Mouse (Mus musculus): ENCODE data around the gene Mgrn1. TPM values are rescaled to one million over a fixed set of nuclear protein-coding genes. Genes with fewer than 3 reads are reported as not detected.
A peak's percentile ranks its signal among the peaks of the same experiment; 100 is the strongest.

The Mgrn1 gene
- 100 to 1,000 TPM; 198 to 203 TPM for total RNA-seq (2021)
- long read RNA-seq, experiment 1, transcript Mgrn1-201 (16 exons, 3,095 nt), result minor isoform, 19 of 196 reads
- long read RNA-seq, experiment 1, transcript Mgrn1-202 (17 exons, 3,138 nt), result major isoform, 96 of 196 reads
- long read RNA-seq, experiment 1, transcript Mgrn1-203 (17 exons, 2,250 nt), result minor isoform, 6 of 196 reads
- long read RNA-seq, experiment 1, partial matches to known transcripts, result 18 of 196 reads
- long read RNA-seq, experiment 1, other reads (novel, unspliced or antisense), result 57 of 196 reads
- long read RNA-seq, experiment 2, transcript Mgrn1-203 (17 exons, 2,250 nt), result minor isoform, 10 of 193 reads
- long read RNA-seq, experiment 2, transcript Mgrn1-201 (16 exons, 3,095 nt), result minor isoform, 39 of 193 reads
- long read RNA-seq, experiment 2, transcript Mgrn1-202 (17 exons, 3,138 nt), result major isoform, 75 of 193 reads
- long read RNA-seq, experiment 2, partial matches to known transcripts, result 16 of 193 reads
- long read RNA-seq, experiment 2, other reads (novel, unspliced or antisense), result 52 of 193 reads

DNA sequence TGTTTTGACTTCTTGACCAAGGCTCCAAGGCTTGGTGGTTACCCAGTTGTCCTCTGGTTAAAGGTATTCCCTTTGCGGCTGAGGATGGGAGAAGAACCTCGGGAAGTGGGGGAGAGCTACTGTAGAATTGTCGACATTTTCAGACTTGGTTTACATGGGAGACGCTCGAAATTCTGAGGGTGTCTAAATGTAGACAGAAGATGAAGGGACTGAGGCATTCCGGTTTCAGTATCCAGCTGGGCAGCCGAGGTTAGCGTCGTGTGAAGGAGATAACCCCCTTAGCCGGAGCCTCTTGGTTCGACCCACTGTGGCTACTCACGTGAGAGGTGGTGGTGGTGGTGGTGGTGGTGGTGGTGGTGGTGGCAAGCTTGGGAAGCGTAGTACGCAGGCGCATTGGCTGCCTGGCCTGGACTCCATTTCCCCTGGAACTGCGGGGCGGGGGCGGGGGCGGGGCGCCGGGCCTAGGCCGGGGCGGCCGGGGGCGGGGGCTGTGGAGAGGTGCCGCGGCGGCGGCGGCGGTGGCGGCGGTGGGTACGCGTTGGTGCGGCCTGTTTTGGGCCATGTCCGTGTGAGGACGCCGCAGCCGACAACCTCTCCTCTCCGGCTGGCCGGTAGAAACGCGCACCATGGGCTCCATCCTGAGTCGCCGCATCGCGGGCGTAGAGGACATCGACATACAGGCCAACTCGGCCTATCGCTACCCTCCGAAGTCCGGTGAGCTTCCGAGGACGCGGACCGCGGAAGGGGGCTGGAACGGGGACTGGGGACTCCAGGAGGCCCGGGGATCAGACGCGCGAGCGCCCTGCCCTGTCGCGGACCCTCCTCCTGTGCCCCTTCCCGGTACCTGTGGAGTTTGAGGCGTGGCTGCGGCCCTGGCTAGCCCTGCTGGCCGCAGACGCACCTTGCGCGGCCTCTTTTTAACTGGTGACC lies at the start of gene Mgrn1:
Gene Mgrn1, plus strand, starts transcription at position 490 of the 930 bp plus-strand sequence.
- DNase-seq (ENCODE audit: low spot score in 2 of 2), result peak; percentile 86 to 93
- intact Hi-C loops (cut with DNase I), result no loop called here

DNA sequence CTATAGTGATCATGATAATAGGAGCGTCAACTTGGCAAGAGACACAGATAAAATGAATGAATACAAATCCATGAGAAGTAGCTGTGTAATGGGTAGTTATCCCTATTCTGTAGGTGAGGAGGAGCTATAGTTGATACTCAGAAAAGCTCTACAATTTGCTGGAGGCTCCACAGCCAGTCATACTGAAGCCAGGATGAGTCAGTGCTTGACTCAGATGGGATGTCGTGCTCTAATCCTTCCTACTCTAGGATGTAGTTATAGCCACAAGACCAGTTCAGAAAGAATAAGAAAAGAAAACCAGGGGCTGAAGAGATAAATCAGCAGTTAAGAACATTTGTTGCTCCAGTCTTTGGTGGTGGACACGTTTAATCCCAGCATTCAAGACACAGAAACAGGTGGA lies 48.4 kb upstream of the Mgrn1 start:
- no peak for DNase-seq (ENCODE audit: low spot score in 2 of 2)
- intact Hi-C loops (cut with DNase I), result no loop called here

DNA sequence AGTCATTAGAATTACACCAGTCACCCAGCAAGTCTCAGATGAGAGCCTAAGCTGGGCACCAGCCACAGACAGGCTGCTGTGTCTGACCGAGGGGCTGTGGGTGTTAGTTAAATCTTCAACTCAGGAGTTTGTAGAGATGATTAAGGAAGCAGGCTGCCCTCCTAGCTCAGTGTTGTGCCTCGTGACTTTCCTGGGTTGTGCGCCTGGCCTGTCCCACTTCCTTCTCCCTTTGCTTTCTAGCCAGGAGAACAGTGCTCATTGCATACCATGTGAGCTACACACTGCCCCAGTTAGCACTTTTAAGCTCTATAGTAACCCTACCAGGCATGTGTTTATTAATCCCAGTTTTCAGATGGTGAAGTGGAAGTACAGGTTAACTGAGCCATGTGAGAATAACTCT lies 46.5 kb upstream of the Mgrn1 start:
- intact Hi-C loops (cut with DNase I), result no loop called here
- no peak for DNase-seq (ENCODE audit: low spot score in 2 of 2)

DNA sequence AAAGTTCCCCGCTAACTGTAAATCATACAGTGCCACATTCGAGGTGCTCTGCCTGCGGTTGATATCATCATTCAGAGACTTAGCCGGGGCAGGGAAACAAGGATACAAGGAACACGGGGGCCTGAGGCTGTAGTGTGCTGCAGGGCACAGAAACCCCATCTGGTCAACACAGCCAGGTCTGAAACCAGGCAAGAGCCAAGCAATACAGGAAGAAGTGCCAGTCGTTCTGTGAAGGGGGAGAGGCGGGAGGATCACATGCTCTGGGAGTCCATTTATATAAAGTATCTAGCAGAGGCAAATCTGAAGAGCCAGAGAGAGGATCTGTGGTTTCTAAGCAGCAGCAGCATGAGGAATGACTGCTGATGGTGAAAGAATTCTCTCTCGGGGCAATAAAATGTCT lies 45.8 kb upstream of the Mgrn1 start:
- DNase-seq (ENCODE audit: low spot score in 2 of 2), result no peak
- intact Hi-C loops (cut with DNase I), result no loop called here

DNA sequence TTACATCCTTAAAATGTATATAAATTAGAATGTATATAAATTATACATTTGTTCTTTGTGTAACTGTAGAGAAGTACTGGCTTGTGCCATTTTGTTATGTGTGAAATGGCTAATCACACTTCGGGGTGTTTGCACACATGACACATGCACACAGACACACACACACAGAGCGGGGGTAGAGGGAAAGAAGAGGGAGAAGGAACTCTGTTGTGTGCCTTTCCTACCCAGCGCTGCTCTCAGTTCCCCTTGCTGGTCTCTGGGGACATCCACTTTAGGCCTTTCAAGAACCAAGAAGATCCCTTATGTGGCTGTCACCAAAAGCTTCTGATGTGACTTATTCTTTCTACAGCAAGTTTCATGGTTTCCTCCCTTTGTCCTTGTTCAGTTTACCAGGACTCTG lies 39.0 kb upstream of the Mgrn1 start:
- intact Hi-C loops (cut with DNase I), result no loop called here
- DNase-seq (ENCODE audit: low spot score in 2 of 2), result no peak

DNA sequence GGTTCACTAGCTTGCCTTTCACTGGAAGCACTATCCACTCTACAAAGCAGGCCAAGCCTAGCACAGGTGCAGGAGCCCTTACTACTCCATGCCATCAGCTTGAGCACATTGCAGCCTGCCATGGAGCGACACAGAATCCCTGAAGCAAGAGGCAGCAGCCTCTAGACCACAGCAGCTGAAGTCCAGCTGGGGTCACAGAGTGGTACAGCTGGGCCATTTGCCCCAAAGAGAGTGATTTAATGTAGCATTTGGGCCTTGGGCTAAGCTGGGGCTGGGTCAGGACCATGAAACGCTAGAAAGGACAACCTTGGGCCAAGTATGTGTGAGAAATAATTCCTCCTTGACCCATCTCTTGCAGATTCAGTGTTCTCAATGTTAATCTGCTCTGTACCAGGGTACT lies 38.0 kb upstream of the Mgrn1 start:
- no peak for DNase-seq (ENCODE audit: low spot score in 2 of 2)
- intact Hi-C loops (cut with DNase I), result no loop called here

DNA sequence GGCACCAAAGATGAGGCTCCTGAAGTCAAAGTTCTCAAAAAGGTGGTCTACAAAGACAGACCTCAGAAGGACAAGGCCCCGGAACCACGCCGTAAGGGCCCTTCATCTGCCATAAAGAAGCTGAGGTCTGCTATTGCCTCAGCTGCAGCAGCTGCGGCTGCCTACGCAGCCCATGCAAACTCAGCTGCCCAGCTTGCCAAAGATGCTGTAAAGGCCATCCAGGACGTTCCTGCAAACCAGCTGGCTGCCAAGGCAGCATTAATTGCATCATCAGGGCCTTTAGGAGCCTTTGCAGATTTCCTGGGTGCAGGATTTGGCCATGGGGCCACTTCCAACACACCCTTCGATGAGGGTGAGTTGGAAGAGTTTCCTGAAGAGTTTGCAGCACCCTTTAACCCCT lies 35.7 kb upstream of the Mgrn1 start:
- DNase-seq (ENCODE audit: low spot score in 2 of 2), result no peak
- intact Hi-C loops (cut with DNase I), result no loop called here

DNA sequence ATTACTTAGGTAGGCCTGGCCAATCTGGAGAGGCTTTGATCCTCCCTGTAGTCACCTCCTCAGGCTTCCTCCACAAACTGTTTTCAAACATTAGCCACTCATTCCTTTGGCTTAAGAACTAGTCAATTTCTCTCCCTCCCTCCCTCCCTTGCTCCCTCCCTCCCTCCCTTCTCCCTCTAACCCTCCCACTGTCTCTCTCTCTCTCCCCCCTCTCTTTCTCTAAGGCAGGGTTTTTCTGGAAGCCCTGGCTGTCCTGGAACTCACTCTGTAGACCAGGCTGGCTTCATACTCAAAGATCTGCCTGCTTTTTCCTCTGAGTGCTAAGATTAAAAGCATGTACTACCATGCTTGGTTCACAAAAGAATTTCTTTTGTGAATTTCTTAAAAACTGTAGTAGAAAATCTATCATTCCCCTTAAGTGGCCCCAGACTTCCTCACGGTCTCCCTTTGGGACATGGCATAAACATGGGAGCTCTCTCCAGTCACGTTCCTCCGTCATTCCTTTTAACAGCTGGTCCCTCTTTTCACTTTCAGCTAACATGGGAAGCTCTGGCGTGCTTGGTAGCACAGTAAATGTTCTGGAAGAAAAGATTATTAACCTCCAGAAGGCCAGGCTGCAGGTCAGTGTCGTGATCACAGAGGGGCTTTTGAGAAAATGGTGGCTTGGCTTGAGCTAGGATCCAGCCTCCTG lies 35.0 kb upstream of the Mgrn1 start:
- DNase-seq (ENCODE audit: low spot score in 2 of 2), result no peak
- intact Hi-C loops (cut with DNase I), result no loop called here

DNA sequence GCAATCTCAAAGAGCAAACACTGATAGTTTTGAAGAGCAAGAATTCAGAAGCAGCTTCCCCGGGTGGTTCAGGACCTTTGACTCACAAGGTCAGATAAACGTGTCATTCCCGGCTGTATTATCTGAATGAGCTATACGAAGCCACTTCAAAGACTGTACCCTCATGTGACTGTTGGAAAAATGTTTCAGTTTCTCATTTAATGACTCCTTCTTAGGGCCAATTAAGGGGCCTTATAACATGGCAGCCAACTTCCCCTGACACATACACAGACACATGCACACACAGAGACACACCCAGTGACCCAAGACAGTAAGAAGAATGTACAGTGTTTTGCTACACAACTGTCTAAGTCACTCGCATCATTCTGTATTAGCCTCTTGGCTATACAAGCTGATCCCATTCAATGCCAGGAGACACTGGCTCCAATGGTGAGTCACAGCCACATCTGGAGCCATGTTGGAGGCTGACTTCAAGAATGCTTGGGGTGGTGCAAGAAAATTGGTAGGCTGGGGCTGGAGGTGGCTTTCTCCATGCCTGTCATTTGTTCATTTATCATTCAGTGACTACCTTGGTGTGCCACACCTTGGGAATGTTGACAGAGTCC lies 30.9 kb upstream of the Mgrn1 start:
- intact Hi-C loops (cut with DNase I), result no loop called here
- DNase-seq (ENCODE audit: low spot score in 2 of 2), result no peak

DNA sequence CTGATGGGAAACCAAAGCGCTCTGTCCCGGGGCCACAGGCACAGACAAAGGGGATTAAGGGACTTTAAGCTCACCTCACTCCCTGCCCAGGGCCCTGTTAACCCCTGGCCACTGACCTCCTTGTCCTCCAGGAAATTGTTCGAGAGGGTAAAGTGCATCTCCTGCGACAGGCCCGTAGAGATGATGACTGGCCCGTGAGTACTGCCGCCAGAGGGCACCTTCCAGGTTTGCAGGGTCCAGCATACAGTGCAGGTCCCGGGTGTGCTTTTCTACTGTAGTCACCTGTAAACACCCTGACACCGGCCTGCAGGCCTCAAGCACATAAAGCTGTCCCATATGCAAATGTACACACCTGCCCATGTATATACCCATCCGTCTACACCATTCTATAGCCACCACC lies 24.7 kb upstream of the Mgrn1 start:
- no peak for DNase-seq (ENCODE audit: low spot score in 2 of 2)

DNA sequence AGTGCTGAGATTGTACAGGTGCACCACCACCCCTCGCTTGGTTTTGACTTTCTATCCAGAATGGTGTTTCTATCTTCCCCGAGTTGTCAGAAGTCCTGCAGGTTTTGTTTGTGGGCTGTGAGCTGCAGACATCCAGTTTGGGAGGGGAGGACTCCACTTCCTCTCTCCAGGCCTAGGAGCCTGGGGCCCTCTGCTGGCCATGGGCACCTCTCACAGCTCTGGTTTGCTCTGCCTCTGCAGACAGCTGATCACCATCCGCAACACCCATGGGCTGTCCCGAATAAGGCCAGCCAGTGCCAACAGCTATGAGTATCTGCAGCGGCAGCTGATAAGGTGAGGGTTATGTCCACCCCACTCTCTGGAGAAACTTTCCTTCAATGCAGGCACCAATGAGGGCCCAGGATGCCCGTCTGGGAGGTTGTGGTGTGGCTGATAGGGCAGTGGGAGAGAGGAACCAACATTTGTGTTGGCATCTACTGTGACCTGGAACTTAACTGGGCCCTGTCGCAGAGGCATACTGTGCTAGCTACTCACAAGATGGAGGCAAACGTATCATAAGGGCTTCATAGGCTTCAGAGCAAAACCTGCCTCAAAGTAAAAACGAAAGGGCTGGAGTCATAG lies 23.1 kb upstream of the Mgrn1 start:
- peak; percentile 75 to 80 for DNase-seq (ENCODE audit: low spot score in 2 of 2)
- intact Hi-C loops (cut with DNase I), result loop anchor here (10.0 kb wide), 1 partner anchor 98 kb away; no protein-coding TSS in a partner anchor

More for the DNA sequence above, 24.7 kb upstream of the Mgrn1 start:
- intact Hi-C loops (cut with DNase I), result loop anchor here (10.0 kb wide), 1 partner anchor 97 kb away; no protein-coding TSS in a partner anchor

DNA sequence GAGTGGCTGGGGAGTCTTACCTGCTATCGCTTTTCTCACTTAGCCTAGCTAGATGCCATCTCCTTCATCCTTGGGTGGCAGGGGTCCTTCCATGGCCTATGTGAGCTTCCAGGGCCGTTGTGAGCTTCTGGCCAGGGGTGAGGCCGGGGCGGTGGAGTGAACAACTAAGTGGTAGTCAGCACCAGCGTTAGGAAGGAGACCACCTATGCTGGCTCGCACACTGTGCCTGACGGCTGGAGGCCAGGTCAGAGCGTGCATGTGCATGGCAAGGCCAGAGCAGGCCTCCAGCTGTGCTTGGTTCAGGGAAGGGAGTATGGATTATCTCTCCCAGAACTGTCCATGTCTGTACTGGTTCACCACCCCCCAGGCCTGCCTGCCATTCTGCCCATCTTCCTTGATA lies 22.3 kb upstream of the Mgrn1 start:
- no peak for DNase-seq (ENCODE audit: low spot score in 2 of 2)
- intact Hi-C loops (cut with DNase I), result loop anchor here (10.0 kb wide), 1 partner anchor 99 kb away; no protein-coding TSS in a partner anchor

DNA sequence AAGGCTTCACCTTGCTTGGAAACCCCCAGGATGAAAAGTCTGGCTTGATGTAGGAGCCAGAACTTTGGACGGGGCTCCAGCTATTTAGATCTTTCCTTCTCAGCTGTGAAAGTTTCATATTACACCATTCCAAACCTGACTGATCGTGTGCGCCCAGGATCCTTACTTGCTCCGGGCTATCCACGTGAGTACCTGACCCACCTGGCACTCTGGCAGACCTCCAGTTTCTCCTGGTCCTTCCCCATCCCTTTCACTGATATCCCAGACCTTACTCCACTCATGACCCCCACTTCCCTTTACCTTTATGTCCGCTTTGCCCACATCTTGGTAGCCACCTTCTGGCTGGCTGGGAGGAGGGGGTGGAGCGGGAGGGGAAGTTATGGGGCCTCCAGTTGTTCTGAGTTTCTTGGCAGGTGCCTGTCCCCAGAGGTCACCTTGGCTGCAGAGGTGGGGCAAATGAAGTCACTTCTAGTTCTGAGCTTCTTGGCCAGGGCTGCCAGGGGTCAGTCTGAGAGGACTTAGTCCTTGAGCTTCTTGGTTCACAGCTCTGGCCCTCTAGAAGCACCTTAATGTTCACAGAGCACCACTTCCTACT lies 19.9 kb upstream of the Mgrn1 start:
- no peak for DNase-seq (ENCODE audit: low spot score in 2 of 2)
- intact Hi-C loops (cut with DNase I), result loop anchor here (10.0 kb wide), 1 partner anchor 101 kb away; no protein-coding TSS in a partner anchor

DNA sequence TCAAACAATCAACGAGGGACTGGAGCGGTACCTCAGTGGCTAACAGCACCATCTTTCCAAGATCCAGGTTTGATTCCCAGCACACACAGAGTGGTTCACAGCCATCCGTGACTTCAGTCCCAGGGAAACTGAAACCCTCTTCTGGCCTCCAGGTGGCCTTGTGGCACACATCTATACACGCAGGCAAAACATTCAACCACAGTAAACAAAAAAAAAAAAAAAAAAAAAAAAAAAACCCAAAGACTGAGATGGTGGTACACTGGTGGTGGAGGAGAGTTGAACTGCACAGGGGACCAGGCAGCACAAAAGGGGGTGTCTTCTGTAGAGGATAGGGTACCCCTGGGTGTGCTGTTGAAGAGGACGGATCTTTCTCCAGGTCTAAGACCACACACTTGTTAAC lies 15.6 kb upstream of the Mgrn1 start:
- DNase-seq (ENCODE audit: low spot score in 2 of 2), result no peak
- intact Hi-C loops (cut with DNase I), result no loop called here

DNA sequence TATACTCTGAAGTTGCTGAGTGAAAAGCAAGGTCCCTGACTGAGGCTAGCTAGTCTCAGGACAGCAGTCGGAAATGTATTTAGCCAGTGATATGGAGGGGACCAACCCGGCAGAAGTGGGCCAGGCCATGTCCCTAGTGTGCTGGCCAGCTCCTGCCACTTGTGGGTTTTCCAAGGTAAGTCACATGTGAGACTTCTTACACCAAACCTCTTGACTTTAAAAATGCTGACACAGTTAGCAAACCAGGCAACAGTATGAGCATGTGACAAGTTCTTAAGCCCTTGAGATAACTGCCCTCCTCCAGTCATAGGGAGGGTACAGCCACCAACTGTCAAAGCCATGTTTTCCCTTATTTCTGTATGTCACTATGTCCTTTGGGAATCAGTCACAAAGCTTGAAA lies 14.1 kb upstream of the Mgrn1 start:
- intact Hi-C loops (cut with DNase I), result no loop called here
- DNase-seq (ENCODE audit: low spot score in 2 of 2), result no peak

DNA sequence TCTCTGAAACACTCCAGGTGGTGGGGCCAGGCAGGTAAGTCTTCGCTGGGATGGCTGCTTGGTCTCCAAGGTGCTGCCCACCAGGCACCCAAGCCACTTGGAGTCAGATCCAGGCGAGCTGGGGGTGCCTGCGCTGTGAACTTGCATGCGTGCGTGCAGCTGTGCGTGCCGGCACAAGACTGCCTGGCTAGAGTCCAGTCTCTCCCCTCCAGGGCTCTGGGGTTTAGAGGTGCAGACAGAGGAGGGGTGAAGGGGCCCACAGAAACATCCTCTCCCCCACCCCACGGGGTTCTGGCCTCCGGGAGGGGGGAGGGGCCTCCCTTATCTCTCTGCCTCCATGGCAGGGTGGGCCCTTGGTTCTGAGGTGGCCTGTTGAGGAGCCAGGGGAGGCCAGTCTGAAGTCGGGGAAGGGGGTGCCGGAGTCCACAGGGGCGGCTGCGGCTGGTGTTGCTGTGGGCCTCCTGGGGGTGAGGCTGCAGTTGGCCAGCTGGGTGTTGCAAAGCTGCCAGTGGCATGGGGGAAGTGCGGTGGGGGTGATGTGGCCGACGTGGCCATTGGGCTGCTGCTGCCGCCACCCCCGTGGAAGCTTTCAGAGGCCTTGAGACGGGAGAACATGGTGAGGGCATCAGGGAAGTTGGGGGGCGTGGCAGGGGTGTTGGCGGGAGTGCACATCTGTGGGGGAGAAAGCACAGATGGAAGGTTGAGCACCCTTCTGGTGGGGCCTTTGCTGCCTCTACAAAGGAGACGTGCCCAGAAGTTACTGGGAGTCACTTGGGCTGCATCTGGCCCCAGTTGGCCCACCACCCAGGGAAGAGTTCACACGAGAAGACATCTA lies 10.6 kb upstream of the Mgrn1 start:
- intact Hi-C loops (cut with DNase I), result loop anchor here (5.0 kb wide), 1 partner anchor 42 kb away; no protein-coding TSS in a partner anchor

DNA sequence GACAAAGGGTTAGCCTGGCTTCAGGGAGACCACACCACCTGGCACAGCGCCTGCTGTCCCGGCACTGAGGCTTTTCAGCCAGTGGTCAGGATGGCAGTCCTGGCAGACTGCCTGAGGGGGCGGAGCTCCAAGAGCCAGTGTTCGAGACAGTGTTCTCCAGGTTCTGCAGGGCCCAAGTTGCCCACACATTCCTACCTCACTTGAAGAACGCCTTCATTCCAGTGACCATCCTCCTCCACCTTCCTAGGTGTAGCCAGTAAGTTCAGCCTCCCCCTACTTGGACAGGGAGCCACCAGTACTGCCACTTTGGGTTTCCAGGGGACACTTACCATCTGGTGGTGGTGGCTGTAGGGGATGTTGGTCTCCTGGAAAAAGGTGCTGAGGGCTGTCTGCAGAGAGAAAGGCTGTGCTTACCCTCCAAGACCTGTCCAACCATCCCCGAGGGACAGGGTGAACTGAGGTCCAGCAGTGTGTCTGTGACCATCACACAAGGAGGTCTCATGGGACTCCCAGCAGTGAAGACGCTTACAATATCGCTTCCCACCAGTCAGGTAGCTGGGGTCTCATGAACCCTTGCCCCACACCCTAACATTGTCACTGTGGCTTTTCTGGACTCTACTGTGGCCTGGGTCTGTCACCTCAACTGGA lies 9.9 kb upstream of the Mgrn1 start:
- DNase-seq (ENCODE audit: low spot score in 2 of 2), result peak; percentile 63 to 77
- intact Hi-C loops (cut with DNase I), result loop anchor here (5.0 kb wide), 1 partner anchor 41 kb away; no protein-coding TSS in a partner anchor

More for the DNA sequence above, 10.6 kb upstream of the Mgrn1 start:
- no peak for DNase-seq (ENCODE audit: low spot score in 2 of 2)

Measured in left cerebral cortex, postnatal 14 days (tissue).